Mouse (Mus musculus): ENCODE data around the gene Ugt2b1.
"Not testable (repeated sequence)": the region's sequence is repeated elsewhere in the genome, so short reads cannot be mapped to it uniquely, and the experiment has no call there.

The Ugt2b1 gene

DNA sequence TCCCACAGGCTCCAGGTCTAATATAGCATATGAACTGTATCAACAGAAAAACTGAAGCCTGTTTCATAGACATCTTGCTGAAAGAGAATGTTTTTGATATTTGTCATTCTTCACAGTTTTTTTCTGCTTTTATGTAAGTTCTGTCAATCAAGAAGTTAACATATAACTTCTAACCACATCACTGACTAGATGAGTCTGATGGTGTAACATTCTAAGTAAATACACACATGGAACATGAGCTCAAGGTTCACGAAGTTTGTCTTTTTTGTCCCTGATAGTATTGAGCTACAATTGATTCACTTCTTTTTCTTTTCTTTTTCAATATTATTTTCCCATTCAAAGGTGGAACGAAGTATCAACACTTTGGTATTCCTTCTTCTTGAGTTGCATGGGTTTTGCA is at the start of gene Ugt2b1:
TSS of gene Ugt2b1 (minus strand) at position 105 of the 400 bp plus-strand sequence.
- DNase-seq (ENCODE audit: low spot score in 2 of 2), result no peak

DNA sequence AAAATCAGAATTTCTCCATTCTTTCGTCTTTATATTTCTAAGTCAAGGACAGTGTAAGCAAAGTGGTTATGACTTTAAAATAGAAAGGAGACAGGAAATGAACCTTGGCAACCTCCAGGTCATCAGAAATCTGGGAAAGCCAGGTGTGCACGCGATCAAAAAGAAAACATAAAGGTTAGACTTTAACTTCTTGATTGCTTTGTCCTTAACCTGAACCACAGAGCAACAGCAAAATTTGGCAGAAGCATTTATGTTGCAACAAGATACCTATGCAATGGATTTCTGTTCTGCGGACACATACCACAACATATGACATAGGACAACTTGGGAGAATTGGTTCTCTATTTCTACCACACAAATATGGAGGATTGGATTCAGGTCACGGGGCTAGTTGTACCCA is 40.9 kb upstream of the Ugt2b1 start:
- DNase-seq (ENCODE audit: low spot score in 2 of 2), result not testable (repeated sequence)

DNA sequence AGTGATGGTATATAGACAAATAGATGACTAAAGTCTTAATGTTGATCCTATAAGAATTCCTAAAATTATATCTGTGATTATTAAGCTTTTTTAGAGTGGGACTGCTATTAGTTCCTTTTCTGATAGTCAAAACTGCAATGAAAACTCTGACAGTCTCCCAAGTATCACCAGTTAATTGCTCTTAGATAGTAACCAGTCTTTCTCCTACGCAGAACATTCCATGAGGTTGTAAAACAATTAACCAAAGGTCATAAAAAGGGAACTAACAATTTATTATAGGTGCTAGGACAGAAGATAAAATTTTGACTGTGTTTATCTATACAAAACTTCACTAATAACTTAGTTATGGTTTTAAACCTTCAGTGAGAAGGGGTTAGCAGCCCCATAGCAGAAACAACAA is 36.5 kb upstream of the Ugt2b1 start:
- DNase-seq (ENCODE audit: low spot score in 2 of 2), result not testable (repeated sequence)

DNA sequence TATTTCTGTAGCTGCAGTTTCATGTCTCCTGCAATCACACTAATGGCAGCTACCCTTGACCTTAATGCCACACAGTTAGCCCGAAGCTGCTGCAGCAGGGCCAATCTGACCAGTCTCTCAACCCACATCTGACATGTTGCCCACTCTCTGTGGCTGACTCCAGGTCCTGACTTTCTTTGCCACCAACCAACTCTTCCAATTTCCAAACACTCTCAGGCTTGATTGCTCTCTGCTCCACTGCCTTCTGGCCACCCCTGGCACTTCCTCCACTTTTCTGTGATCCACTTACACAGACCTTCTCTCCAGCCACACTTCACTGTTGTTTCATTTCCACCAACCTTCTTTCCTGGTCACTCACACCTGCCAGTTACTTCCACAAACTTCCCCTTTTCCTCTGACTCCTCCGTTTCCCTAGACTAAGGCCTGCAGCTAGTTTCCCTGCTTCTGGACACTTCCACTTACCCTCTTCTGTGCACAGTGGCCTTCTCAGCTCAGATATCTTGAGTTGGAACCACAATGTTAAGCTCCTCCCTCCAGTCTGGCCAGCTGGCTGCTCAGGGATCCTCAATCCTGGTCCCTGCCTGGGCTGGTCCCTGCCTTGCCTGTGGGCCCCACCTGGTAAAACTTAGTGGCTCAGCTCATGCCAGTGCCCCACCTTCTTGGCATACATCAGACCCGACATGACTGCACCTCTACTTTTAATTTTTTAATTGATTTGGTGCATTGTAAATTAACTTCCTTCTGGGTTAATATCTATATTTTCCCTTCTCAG is 35.4 kb upstream of the Ugt2b1 start:
- DNase-seq (ENCODE audit: low spot score in 2 of 2), result no peak

DNA sequence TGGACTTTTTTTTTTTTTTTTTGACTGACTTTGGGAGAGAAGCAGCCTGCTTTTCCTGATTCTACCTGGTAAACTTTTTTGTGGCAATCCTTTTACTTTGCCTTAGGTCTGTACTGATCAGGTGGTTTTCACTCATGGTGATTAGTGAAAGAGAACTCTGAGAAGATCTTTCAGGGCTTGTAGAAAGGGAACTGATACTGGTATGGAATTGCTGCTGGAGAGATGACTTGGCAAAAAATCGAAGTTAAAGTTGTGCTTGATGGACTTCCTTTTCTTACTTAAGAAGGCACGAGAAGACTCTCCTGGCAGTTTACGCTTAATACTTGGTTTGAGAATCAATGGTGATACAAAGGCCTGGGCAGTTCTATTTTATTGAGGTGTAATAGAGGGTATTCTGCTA is 34.2 kb upstream of the Ugt2b1 start:
- DNase-seq (ENCODE audit: low spot score in 2 of 2), result no peak

DNA sequence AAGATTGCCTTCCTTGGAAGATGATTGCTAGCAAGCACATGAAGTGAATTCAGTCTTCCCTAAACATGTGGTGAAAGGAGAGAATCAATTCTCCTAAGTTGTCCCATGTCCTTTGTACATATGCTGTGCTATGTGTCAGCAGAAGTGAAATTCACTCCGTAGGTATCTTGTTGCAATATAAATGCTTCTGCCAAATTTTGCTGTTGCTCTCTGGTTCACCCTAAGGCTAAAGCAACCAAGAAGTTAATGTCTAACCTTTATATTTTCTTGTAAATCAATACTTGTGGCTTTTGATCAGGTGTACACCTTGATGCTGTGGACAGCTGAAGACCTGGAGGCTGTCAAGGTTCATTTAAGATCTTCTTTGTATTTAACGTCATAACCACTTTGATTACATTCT is 15.8 kb upstream of the Ugt2b1 start:
- DNase-seq (ENCODE audit: low spot score in 2 of 2), result no peak

DNA sequence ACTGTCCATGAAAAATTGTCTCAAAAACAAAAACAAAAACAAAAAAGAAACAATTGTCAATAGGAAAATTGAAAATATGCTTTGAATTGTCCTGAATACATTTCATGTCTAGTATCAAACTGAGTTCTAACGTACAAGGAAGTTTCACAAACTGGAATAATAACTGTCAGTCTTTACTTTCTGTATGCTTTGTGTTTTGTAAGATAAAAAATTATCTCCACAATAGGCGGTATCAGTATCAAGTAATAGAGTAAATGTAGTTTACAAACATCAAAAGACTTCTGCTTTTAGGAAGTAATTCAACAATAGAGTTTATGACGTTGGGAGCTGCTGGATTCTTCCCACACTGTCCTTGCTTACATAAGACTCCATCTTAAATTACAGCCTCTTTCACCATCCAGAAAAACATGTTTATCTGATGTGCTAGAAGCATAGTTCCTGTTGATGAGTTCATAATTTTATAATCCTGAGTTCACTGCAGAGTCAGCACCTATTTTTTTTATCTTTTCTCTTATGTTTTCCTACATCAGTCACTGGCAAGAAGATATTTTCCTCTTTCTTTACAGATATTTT is 5.6 kb downstream of the Ugt2b1 start:
- no peak for DNase-seq (ENCODE audit: low spot score in 2 of 2)

DNA sequence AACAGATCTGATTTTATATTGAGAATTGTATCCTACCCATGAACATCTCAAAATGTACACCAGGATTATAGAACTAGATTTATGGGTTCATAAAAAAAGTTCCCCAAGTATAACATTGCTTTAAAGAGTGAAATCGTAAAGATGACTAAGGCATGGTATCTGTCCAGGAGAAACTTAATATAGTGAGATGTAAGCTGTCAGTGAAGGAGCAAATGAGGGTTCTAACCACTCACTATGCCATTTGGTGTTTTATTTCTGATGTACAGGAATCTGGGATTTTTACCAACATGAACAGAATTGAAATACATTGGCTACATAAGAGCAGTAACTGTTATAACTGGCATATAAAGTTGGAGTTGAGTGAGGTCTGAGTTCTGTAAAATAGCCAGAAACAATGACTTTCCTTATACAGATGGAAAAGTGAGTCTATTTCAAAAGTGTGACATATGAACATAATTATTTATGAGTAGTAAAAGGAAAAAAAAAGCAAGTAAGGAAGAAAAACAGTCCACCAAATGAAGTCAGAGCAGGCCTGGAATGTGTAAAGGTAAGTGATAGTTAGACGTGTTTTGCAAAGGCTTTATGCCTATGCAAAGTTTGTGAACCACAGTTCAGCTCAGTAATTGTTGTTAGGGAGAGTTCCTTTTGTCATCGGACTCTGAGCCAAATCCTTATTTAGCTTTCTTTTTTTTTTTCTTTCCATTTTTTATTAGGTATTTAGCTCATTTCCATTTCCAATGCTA is 14.8 kb downstream of the Ugt2b1 start:
- no peak for DNase-seq (ENCODE audit: low spot score in 2 of 2)

DNA sequence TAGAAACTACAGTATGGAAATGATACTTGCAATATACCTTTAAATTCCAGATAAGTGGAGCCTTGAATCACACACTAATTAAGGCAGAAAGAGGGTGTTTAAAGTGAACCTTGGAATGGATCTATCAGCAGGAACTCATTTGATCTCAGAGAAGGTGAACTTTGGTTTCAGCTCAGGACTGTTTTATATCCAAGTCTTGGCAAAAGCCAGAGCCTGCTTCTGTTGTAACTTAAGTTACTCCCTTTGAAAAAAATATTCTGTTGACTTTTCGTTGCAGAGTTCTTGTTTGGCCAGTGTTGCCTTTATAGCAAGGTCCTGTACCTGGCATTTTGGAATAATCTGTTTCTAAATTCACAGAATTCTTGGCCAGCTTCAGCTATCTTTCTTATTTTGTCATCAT is 15.6 kb downstream of the Ugt2b1 start:
- no peak for DNase-seq (ENCODE audit: low spot score in 2 of 2)

DNA sequence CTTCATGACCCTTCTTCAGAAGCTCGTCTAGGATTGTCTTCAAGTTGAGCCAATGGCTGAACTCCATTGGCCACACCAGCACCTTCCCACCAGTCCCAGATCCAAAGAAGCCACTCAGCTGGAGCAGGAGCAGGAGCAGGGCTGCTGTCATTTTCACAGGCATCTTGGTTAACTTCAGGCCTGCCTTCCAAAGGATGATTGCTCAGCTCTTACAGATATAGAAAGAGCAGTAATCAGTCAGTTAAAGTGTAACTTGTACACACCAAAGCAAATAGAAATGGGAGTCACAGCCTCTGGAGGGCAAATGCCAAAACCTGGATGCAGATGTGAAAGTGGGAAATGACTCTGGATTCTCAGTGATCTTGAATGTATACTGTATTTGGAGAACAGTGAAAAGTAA is 19.6 kb downstream of the Ugt2b1 start, which contains the start of gene Ugt2b34:
TSS of gene Ugt2b34 (minus strand) at position 180 of the 400 bp plus-strand sequence.
- no peak for DNase-seq (ENCODE audit: low spot score in 2 of 2)

DNA sequence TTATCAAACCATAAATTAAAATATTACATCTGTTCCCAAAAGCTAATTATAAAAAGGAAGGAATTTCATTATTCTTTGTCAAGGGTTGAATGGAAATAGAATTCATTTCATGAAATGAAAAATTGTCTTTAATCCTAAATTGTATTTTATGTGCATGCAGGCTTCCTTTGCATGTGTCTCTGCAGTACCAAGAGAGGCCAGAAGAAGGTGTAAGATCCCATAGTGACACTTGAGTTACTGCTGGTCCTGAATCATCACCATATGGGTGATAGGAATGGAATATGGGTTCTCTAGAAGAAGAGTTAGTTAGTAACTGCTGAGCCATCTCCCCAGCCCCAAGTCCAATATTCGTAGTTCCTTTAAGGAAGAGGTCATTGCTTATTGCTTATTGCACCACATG is 36.4 kb downstream of the Ugt2b1 start:
- DNase-seq (ENCODE audit: low spot score in 2 of 2), result no peak

DNA sequence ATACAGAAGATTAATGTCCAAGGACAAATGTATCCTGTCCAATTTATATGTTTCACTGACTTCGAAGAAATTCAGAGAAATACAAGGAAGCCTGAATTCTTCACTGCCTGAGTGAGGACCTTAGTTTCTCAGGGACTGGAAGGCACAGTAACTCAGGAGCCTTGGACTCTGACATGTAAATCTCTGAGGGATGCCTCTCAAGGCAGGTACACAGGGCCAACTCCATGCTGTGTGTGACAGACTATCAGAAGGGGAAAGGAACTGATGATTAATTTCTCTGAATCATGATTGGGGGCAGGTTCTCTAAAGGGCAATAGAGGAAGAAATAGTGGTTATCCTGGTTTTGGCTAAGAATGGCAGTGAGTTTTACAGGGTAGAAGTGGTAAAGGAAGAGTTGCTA is 37.9 kb downstream of the Ugt2b1 start:
- DNase-seq (ENCODE audit: low spot score in 2 of 2), result no peak

DNA sequence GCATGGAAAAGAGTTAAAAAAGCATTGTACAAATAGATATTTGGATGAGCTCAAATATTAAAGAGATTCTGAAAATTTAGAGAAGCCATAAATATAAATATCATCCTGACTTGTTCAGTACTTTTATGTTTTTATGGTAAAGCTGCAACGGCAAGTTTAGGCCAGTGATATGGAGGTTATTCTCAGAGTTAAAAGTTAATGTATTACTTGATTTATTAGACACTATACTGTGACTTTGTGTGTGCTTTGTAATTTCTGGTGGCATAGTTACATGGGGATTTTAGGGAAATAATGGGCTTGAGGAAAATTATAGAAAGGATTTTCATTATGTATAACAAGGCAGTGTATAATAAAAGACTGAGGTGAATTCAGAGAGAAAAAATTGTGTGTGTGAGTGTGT is 39.2 kb downstream of the Ugt2b1 start:
- no peak for DNase-seq (ENCODE audit: low spot score in 2 of 2)

DNA sequence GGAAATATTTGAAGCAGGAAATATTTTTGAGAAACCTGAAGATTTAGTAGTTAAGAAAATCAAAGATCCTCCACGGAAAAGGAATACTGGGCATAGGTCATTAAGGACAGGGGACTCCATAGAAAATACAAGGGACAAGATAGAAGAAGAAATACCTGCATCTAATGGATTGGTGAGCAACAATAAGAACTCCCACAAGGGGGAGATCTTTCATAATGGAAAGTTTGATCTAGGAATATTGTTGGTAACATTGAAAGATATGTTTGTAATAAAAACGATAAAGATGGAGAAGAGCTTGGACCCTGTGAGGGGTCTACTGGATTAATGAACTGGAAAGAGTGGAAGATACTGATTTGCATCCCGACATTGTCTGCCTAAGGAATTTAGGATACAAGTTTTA is 39.7 kb downstream of the Ugt2b1 start:
- DNase-seq (ENCODE audit: low spot score in 2 of 2), result no peak

DNA sequence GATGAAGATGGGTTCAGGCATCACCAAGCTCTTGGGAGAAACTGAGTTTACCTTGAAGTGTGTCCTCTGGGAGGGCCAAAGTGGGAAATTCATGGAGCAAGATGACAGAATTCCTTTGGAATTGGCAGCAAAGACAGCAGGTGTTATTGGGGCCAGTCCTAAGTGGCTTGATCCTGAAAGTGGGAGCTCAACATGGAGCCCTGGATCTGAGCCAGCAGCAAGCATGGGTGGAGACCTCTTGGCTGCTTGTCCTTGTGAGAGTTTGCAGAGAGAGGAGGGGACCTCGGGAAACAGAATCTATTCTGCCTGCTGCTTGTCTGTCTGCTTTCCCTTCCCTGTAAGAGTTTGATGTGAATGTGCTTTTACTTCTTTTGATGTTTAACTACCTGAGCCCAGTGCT is 54.5 kb downstream of the Ugt2b1 start:
- no peak for DNase-seq (ENCODE audit: low spot score in 2 of 2)
